Mouse (Mus musculus) C2C12 (cell line): Measurements from ENCODE around the gene Nfia. TPM values are rescaled to one million over a fixed set of nuclear protein-coding genes. Genes with fewer than 3 reads are reported as not detected.

Experiments used
- H3K27me3 ChIP-seq: one replicate; pipeline ENCODE4 v1.6.1; 2011; ENCODE audit not compliant: control insufficient read depth, insufficient read depth, insufficient read length
- H3K36me3 ChIP-seq: one replicate; pipeline ENCODE4 v1.6.1; 2011; ENCODE audit not compliant: control insufficient read depth, insufficient read depth
- H3K4me3 ChIP-seq: one replicate; pipeline ENCODE4 v1.5.1; 2011; ENCODE audit warnings: mild to moderate bottlenecking, control low read depth; ENCODE audit not compliant: poor library complexity, insufficient read depth, severe bottlenecking
- H3K79me2 ChIP-seq: one replicate; pipeline ENCODE4 v1.6.1; 2011; ENCODE audit not compliant: control insufficient read depth, insufficient read depth
- H3K79me3 ChIP-seq: one replicate; pipeline ENCODE4 v1.6.1; 2011; ENCODE audit warnings: low read depth, control low read depth
- H3ac ChIP-seq: one replicate; pipeline ENCODE3; 2011; ENCODE audit warnings: low read depth; ENCODE audit not compliant: control insufficient read depth, insufficient read length
- CEBPB ChIP-seq: IDR thresholded peaks from one replicate; pipeline ENCODE4 v1.6.1; 2011; ENCODE audit warnings: low read depth, mild to moderate bottlenecking, control low read depth, moderate library complexity
- CTCF ChIP-seq: IDR thresholded peaks from one replicate; pipeline ENCODE4 v1.5.1; 2011; ENCODE audit not compliant: control insufficient read depth, insufficient read depth, insufficient read length
- FOSL1 ChIP-seq: IDR thresholded peaks from one replicate; pipeline ENCODE4 v1.8.0; 2011; ENCODE audit warnings: mild to moderate bottlenecking, low read length; ENCODE audit not compliant: poor library complexity, insufficient read depth, severe bottlenecking
- MAX ChIP-seq: IDR thresholded peaks from one replicate; pipeline ENCODE4 v1.6.1; 2011; ENCODE audit warnings: mild to moderate bottlenecking, control low read depth
- MYOD1 ChIP-seq: IDR thresholded peaks from one replicate; pipeline ENCODE4 v1.6.1; 2011; ENCODE audit warnings: low read depth; ENCODE audit not compliant: control insufficient read depth, insufficient read length
- MYOG ChIP-seq: IDR thresholded peaks from one replicate; pipeline ENCODE4 v1.6.1; 2011; ENCODE audit not compliant: control insufficient read depth, insufficient read length; ENCODE audit errors: extremely low read depth
- USF1 ChIP-seq: IDR thresholded peaks from one replicate; pipeline ENCODE4 v1.6.1; 2011; ENCODE audit warnings: low read depth, mild to moderate bottlenecking, control low read depth, moderate library complexity
- polyA plus RNA-seq: library from polyadenylated mRNA; unstranded; fragments of >200 nt; fragmentation: generic; extraction: Trizol; gene quantifications from one replicate; pipeline ENCODE4 v1.2.1, GENCODE M21; 2012; ENCODE audit warnings: missing spikeins

The Nfia gene
- polyA plus RNA-seq, 1 experiment, result 0.33 TPM

DNA sequence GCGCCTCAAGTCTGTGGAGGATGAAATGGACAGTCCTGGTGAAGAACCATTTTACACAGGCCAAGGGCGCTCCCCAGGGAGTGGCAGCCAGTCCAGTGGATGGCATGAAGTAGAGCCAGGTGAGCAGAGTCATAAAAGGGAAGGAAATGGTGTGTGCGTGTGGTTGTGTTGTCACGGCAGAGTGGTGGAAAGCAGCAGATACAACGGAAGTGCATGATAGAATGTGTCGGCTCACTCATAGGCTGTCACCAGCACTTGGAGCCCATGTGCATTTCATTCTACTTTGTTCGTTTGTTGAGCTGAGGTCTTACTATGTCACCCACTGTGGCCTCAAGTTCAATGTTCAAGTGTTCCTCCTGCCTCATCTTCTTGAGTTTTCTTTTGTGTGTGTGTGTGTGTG is 248.3 kb downstream of the Nfia start:
- Histone ChIP-seq H3K4me3 (no peak overlapping the region), H3K27me3 (no peaks in the 10 kb centered on the region), H3K79me2 (no peaks in the 10 kb centered on the region), H3ac (no peak overlapping the region), H3K79me3 (no peaks in the 10 kb centered on the region), H3K36me3 (no peaks in the 10 kb centered on the region)
- TF ChIP-seq MYOG (no peak), MYOD1 (no peak), CTCF (no peak), FOSL1 (no peak), CEBPB (no peak), USF1 (no peak)

DNA sequence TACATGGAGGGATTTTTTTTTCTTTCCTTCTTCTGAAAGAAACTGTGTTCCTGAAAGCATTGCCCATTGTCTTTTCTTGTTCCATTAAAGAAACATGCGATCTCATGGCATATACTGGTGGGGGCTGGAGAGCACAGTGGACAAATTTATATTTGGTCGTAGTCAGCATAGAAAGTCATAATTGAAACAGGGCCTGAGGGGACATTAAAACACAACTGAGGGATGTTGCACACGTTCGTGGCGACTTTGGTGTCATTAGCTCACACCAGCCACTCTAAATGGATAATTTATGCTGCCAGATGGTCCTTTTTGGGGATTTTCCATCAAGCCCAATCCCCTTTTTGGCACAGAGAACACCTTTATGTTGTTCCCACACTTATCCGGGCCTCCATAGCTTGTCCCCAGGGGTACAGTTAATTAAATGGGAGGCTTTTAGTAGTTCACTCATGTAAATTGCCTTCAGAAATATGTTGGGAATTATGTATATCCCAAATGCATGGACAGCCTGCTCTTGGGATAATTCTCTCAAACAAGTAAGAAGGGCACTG is 250.8 kb downstream of the Nfia start:
- Histone ChIP-seq H3K79me2 (no peaks in the 10 kb centered on the region), H3K27me3 (no peaks in the 10 kb centered on the region), H3K36me3 (no peaks in the 10 kb centered on the region), H3K79me3 (no peaks in the 10 kb centered on the region), H3K4me3 (no peak overlapping the region), H3ac (no peak overlapping the region)
- TF ChIP-seq MAX, result no peak
- TF ChIP-seq CEBPB, result no peak
- TF ChIP-seq MYOD1, result no peak
- no peak for TF ChIP-seq USF1
- TF ChIP-seq CTCF, result no peak
- TF ChIP-seq MYOG, result no peak
- TF ChIP-seq FOSL1, result no peak

DNA sequence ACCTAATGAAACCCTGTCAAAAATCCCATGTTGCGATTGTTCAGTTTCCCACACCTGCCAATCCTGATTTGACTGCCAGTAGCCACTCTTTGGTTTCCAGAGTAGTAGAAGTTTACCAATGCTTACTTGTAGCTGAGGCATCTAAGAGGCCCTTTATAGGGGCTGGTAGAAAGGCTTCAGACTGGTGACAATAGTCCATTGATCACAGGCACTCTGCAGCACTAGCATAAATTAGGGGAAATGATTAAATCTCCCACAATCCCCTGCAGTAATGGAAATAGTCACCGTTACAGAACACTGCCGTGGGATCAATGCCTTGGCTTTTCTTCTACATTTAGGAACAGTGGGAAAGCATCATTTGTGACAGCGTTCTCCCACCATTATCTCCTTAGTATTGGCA is 254.9 kb downstream of the Nfia start:
- TF ChIP-seq MYOD1 (no peak), MYOG (no peak), USF1 (no peak), CTCF (no peak), MAX (no peak), CEBPB (no peak), FOSL1 (no peak)
- H3ac ChIP-seq, result no peak overlapping the region
- H3K27me3 ChIP-seq, result no peaks in the 10 kb centered on the region
- H3K36me3 ChIP-seq, result no peaks in the 10 kb centered on the region
- no peaks in the 10 kb centered on the region for H3K79me3 ChIP-seq
- H3K4me3 ChIP-seq, result no peak overlapping the region
- H3K79me2 ChIP-seq, result no peaks in the 10 kb centered on the region

DNA sequence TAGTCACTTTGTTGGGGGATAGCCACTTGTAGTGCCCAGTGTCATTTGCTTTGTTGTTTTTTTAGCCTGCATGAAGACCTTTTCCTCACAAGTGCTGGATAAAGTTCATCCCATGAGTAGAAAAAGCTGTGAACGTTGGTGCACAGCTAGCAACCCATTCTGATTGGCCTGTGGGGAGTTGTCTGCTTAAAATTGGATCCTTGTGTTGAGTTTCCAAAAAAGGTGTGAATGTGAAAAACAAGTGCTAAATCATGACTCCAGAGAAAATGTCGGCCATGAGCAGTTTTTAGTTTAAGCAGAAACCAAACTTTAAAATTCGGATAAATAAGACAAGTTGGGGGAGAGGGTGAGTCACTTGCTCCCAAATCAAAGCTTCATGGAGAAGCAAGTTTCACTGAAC is 259.3 kb downstream of the Nfia start:
- H3K36me3 ChIP-seq, result no peaks in the 10 kb centered on the region
- no peak for TF ChIP-seq CEBPB
- no peak for TF ChIP-seq CTCF
- no peak for TF ChIP-seq FOSL1
- TF ChIP-seq MYOD1, result no peak
- TF ChIP-seq MYOG, result no peak
- no peak for TF ChIP-seq USF1
- TF ChIP-seq MAX, result no peak
- no peaks in the 10 kb centered on the region for H3K79me3 ChIP-seq
- H3ac ChIP-seq, result no peak overlapping the region
- H3K4me3 ChIP-seq, result no peak overlapping the region
- no peaks in the 10 kb centered on the region for H3K27me3 ChIP-seq
- no peaks in the 10 kb centered on the region for H3K79me2 ChIP-seq

DNA sequence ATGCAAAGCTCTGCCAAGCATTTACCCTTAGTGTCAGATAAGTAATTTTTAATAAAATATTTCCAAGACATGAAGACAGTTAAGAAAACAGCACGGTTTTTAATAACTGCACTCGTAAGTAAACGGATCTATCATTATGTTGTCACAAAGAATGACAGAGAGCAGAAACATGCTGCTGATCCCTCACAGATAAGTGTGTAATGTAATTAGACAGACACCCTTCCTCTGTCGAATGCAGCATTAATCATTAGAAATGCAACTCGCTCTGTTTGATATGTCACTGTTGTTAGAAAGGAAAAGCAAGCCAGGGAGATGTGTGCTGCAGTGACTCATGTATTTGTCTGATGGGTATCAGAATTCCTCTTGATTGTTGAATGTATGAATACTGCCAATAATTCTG is 259.8 kb downstream of the Nfia start:
- no peak overlapping the region for H3K4me3 ChIP-seq
- TF ChIP-seq USF1 (no peak), MYOG (no peak), MAX (no peak), CEBPB (no peak), MYOD1 (no peak)

DNA sequence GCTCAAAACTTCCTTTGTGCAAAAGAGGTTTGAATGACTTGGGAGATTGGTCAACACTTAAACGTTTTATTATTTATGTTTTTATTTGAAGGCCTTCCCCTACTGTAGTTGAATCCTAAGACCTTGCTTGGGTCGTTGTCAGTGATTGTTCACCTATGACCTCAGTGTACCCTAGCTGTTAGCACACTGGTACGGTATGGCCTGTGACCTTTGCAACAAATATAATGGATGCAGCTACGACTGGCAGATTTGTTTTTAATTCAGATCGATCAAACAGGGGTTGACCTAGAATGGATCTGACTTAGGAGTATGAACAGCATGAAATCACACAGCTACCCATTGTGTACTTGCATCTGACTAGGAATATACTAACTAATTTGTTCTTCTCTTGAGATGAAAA is 266.6 kb downstream of the Nfia start:
- Histone ChIP-seq H3K79me3 (no peaks in the 10 kb centered on the region), H3K27me3 (no peaks in the 10 kb centered on the region), H3ac (no peak overlapping the region), H3K4me3 (no peak overlapping the region), H3K36me3 (no peaks in the 10 kb centered on the region), H3K79me2 (no peaks in the 10 kb centered on the region)
- TF ChIP-seq MAX, result no peak
- TF ChIP-seq MYOD1, result no peak
- TF ChIP-seq MYOG, result no peak
- no peak for TF ChIP-seq FOSL1
- no peak for TF ChIP-seq CEBPB
- no peak for TF ChIP-seq USF1
- no peak for TF ChIP-seq CTCF

More for the DNA sequence above, 259.8 kb downstream of the Nfia start:
- Histone ChIP-seq H3K79me3 (no peaks in the 10 kb centered on the region), H3K27me3 (no peaks in the 10 kb centered on the region), H3K36me3 (no peaks in the 10 kb centered on the region), H3ac (no peak overlapping the region), H3K79me2 (no peaks in the 10 kb centered on the region)
